Mouse (Mus musculus) embryonic facial prominence, embryonic 15.5 days (tissue): Measurements from ENCODE around the gene Cmtm2b. TPM values are rescaled to one million over a fixed set of nuclear protein-coding genes. Genes with fewer than 3 reads are reported as not detected.
A peak's percentile ranks its signal among the peaks of the same experiment; 100 is the strongest.

ENCODE experiments used
- ATAC-seq: fragments of 200-750 bp; cut with Nextera tagmentation; 2 replicates; pipeline ENCODE4 v1.8.0; 2017; ENCODE audit warnings: low read depth, moderate TSS enrichment; ENCODE audit not compliant: insufficient number of reproducible peaks, low FRiP score, low TSS enrichment
- H3K27ac ChIP-seq: fragments of 300-500 bp; sonication (generic); replicated peaks from 2 replicates; pipeline ENCODE4 v1.5.1; 2015; ENCODE audit warnings: mild to moderate bottlenecking, inconsistent platforms
- H3K27me3 ChIP-seq: fragments of 300-500 bp; sonication (generic); 2 replicates; pipeline ENCODE4 v1.6.1; 2015; ENCODE audit warnings: inconsistent platforms
- H3K36me3 ChIP-seq: fragments of 300-500 bp; sonication (generic); 2 replicates; pipeline ENCODE4 v1.6.1; 2015; ENCODE audit warnings: mild to moderate bottlenecking, inconsistent platforms
- H3K4me1 ChIP-seq: fragments of 300-500 bp; sonication (generic); 2 replicates; pipeline ENCODE4 v1.6.1; 2015; ENCODE audit warnings: inconsistent platforms
- H3K4me2 ChIP-seq: fragments of 300-500 bp; sonication (generic); replicated peaks from 2 replicates; pipeline ENCODE4 v1.6.1; 2015; ENCODE audit warnings: mild to moderate bottlenecking, inconsistent platforms
- H3K4me3 ChIP-seq: fragments of 300-500 bp; sonication (generic); replicated peaks from 2 replicates; pipeline ENCODE4 v1.5.1; 2015; ENCODE audit warnings: mild to moderate bottlenecking, inconsistent platforms
- H3K9ac ChIP-seq: fragments of 300-500 bp; sonication (generic); 2 replicates; pipeline ENCODE4 v1.6.1; 2015; ENCODE audit warnings: inconsistent platforms
- H3K9me3 ChIP-seq: fragments of 300-500 bp; sonication (generic); replicated peaks from 2 replicates; pipeline ENCODE4 v1.6.1; 2016; ENCODE audit warnings: inconsistent platforms
- WGBS: fragments of 180-500 bp; shearing (Covaris S2); methylation state at CpG from one replicate; pipeline ENCODE4 v1.1.7; 2015; 5-methylcytosine and 5-hydroxymethylcytosine counted together
- polyA plus RNA-seq: library from polyadenylated mRNA; unstranded; fragments of >200 nt; fragmentation: Nextera tagmentation; extraction: Ambion mirVana; gene quantifications from 2 replicates; pipeline ENCODE4 v1.2.1, GENCODE M21; 2015

Cmtm2b gene
- polyA plus RNA-seq, 1 experiment from 2014 or later: not detected

DNA sequence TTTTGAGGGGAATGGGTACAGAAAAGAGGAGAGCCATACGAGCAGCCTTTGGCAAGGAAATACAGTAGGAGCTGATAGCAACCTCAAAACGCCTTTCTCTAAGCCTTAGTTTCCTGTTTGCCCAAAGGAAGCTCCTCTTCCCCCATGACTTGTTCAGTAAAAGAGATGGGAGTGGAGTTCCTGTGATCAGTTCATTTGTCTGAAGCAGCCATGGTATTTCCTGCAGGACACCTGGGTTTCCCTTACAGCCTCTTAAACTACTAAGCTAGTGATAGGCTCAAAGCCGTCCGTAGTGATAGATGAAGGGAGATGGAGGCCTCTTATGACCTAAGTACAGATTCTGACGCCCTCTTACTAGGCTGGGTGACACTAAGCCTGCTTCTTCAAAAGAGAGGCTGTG is 20.4 kb downstream of the Cmtm2b start:
- Histone ChIP-seq H3K9ac (no peak overlapping the region), H3K27me3 (no peaks in the 10 kb centered on the region), H3K36me3 (peaks cover 31% of the 10 kb centered on the region), H3K4me3 (no peak overlapping the region), H3K9me3 (no peaks in the 10 kb centered on the region), H3K4me2 (no peak overlapping the region), H3K27ac (no peak overlapping the region), H3K4me1 (peaks cover 29% of the 10 kb centered on the region)
- 74% methylated on average over 5 of the region's 5 CpGs for WGBS
- no peak for ATAC-seq

DNA sequence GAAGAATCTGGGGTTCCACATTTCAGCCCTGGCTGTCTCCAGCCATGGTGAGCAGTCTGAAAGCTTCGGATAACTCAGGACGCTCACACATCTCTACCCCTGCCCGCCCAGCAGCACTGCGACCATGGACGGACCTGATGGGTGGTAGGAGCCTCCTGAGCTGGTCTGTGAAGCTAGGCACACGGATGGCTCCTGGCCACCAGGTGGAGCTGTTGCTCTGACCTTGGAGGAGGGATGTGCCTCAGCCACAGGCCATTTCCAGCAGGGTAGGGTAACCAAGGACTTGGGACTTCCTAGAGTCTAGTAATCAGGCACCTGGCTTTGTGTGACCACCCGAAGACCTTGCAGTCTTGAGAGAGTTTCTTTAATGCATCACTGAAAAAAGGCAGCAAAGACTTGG is 21.9 kb downstream of the Cmtm2b start:
- no peak overlapping the region for H3K27ac ChIP-seq
- H3K27me3 ChIP-seq: no peaks in the 10 kb centered on the region
- ATAC-seq: peak; percentile 21; the same call in 1 of the 2 replicates
- no peak overlapping the region for H3K9ac ChIP-seq
- H3K9me3 ChIP-seq: no peaks in the 10 kb centered on the region
- H3K4me3 ChIP-seq: no peak overlapping the region
- H3K4me2 ChIP-seq: no peak overlapping the region
- 22% methylated on average over 7 of the region's 7 CpGs for WGBS
- H3K4me1 ChIP-seq: peaks cover 29% of the 10 kb centered on the region
- H3K36me3 ChIP-seq: peaks cover 35% of the 10 kb centered on the region

DNA sequence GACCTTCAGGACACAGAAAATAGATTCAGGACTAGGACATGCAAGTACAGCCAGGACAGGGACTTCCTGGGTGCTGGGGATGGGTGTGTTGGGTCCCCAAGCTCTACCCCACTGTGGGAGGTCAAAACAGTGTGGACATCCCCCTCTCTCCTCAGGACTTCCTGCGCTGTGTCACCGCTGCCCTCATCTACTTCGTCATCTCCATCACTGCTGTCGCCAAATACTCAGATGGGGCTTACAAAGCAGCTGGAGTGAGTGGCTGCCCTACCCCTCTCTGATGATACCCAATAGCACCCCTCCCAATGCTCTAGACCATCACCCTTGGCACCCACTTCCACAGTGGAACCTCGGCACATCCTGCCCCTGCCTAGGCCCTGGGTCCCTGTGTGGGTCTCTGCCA is 22.6 kb downstream of the Cmtm2b start:
- 87% methylated on average over 5 of the region's 5 CpGs for WGBS
- H3K4me1 ChIP-seq: peaks cover 23% of the 10 kb centered on the region
- no peak overlapping the region for H3K27ac ChIP-seq
- H3K27me3 ChIP-seq: no peaks in the 10 kb centered on the region
- H3K9ac ChIP-seq: no peak overlapping the region
- H3K4me2 ChIP-seq: no peak overlapping the region
- H3K9me3 ChIP-seq: no peaks in the 10 kb centered on the region
- H3K36me3 ChIP-seq: peaks cover 35% of the 10 kb centered on the region
- H3K4me3 ChIP-seq: no peak overlapping the region
- no peak for ATAC-seq

DNA sequence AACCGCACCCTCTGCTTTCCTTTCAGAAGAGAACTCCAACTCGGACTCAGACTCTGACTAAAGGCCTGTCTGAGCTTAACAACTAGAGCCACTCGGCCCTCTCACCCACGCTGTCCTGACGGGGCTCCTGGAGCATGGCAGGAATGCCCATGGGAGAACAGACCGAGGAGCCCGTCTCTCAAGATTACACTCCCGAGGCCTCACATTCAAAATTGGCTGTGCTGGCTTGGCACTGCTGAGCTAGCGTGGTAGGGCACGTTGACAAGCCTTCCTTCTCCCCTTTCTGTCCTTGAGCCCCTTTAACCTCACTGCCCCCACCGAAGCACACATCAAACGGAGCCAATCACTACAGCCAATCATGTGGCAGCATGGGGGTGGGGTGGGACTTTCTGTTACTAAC is 24.7 kb downstream of the Cmtm2b start:
- Histone ChIP-seq H3K4me3 (no peak overlapping the region), H3K36me3 (peaks cover 35% of the 10 kb centered on the region), H3K4me1 (peaks cover 15% of the 10 kb centered on the region), H3K9ac (no peak overlapping the region), H3K4me2 (no peak overlapping the region), H3K27ac (no peak overlapping the region), H3K27me3 (no peaks in the 10 kb centered on the region), H3K9me3 (no peaks in the 10 kb centered on the region)
- 60% methylated on average over 12 of the region's 12 CpGs for WGBS
- no peak for ATAC-seq

DNA sequence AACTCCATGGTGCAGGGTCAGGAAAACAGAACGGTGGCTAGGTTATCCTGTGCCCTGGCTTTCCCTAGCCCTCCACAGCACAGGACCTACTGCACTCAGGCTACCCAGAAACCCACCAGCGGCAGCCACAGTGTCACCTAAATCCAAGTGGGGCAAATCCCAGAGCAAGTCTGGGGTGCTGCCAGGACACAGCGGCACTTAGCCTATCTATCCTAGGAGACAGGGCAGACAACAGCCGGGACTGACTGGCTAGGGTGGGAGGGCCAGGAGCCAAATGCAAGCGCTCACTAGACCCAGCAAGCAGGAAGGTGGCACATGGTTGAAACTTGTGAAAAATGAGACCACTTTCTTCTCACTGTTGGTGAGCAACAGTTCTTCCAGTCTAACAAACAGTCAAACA is 26.9 kb downstream of the Cmtm2b start:
- peaks cover 33% of the 10 kb centered on the region for H3K36me3 ChIP-seq
- H3K9me3 ChIP-seq: no peaks in the 10 kb centered on the region
- H3K4me2 ChIP-seq: no peak overlapping the region
- no peaks in the 10 kb centered on the region; the same call in 1 of the 2 replicates for H3K4me1 ChIP-seq
- no peak overlapping the region for H3K27ac ChIP-seq
- ATAC-seq: no peak
- 72% methylated on average over 5 of the region's 5 CpGs for WGBS
- no peak overlapping the region for H3K4me3 ChIP-seq
- no peak overlapping the region for H3K9ac ChIP-seq
- H3K27me3 ChIP-seq: no peaks in the 10 kb centered on the region

DNA sequence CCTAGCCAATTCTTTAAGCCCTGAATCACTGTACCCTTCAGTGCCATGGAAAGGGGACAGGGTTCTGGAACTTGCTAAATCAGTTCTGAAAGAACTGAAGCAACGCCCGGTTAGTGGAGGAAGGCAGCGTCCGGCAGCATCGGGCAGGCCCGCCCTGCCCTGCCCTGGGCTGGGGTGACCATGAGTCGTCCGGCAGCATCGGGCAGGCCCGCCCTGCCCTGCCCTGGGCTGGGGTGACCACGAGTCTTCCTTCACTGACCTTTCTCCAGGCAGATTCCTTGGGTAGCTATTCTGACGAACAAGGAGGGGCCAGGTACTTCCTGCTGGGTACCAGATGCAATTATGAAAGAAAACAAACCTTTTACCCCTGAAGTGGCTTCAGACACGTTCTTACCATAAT is 28.0 kb downstream of the Cmtm2b start:
- Histone ChIP-seq H3K4me3 (no peak overlapping the region), H3K36me3 (peaks cover 38% of the 10 kb centered on the region), H3K9me3 (no peaks in the 10 kb centered on the region), H3K27me3 (no peaks in the 10 kb centered on the region), H3K4me2 (no peak overlapping the region), H3K9ac (no peak overlapping the region), H3K27ac (no peak overlapping the region), H3K4me1 (no peaks in the 10 kb centered on the region)
- WGBS: 67% methylated on average over 13 of the region's 13 CpGs
- no peak for ATAC-seq

DNA sequence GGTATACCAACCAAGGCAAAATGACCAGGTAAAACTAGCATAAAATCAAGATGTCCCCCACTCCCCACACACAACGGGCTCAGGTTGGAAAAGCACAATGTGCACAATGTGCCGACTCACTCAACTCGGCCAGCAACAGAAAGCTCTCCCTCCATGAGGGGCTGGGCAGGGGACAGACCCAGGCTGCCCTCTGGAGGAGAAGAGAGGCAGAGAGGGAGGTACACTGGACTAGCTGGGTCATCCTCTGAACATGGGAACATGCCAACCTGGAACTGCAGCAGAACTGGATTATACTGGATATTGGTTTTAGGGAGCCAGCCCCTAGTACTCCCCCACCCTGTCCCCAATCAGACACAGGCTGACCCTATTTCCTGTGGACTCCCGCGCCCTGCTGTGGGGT is 31.2 kb downstream of the Cmtm2b start:
- no peak overlapping the region for H3K4me3 ChIP-seq
- no peak for ATAC-seq
- no peaks in the 10 kb centered on the region for H3K9me3 ChIP-seq
- WGBS: 64% methylated on average over 5 of the region's 5 CpGs
- H3K27ac ChIP-seq: no peak overlapping the region
- H3K36me3 ChIP-seq: peaks cover 29% of the 10 kb centered on the region
- H3K4me2 ChIP-seq: no peak overlapping the region
- H3K9ac ChIP-seq: no peak overlapping the region
- no peaks in the 10 kb centered on the region for H3K27me3 ChIP-seq
- no peaks in the 10 kb centered on the region for H3K4me1 ChIP-seq

DNA sequence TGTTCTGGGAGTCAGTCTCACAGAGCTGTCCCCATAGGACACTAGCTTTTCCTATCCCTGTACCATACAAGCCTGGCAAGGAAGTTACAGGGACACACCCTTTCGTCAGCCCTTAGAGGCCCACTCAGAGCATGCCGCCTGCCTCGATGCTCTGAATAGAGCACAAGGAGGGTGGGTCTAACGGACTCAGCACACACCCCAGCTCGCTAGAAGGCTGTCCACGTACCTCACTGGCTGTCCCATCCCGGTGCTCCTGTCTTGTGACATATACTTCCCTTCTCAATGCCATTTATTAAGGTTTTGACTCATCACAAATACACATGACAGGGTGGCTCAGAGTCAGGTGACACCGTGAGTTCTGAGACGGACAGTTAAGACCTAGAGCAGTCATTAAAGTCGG is 32.5 kb downstream of the Cmtm2b start:
- Histone ChIP-seq H3K9me3 (no peaks in the 10 kb centered on the region), H3K36me3 (peaks cover 29% of the 10 kb centered on the region), H3K27me3 (no peaks in the 10 kb centered on the region), H3K9ac (no peak overlapping the region), H3K27ac (no peak overlapping the region), H3K4me2 (no peak overlapping the region), H3K4me1 (peaks cover 5% of the 10 kb centered on the region), H3K4me3 (no peak overlapping the region)
- 84% methylated on average over 10 of the region's 10 CpGs for WGBS
- ATAC-seq: no peak

DNA sequence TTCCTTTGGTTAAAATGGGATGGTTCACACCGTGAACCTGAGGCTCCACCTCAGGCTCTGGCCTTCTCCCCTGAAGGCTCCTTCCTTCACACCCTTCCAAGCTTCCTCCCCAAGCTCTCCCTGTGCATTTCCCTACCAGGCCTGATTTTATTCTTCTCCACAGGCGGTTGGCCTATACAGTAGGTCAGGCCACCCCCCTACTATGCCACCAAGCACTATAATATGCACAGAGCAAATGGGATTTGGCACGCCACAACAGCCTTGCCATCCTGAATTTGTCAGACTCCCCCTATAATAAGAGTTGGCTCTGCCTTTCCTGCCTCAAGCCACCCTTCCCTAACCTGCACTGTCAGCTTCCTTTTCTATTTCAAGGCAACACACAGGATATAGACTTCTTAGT is 36.6 kb downstream of the Cmtm2b start:
- H3K27ac ChIP-seq: no peak overlapping the region
- no peak for ATAC-seq
- WGBS: 89% methylated on average over 3 of the region's 3 CpGs
- H3K4me1 ChIP-seq: peaks cover 10% of the 10 kb centered on the region
- no peak overlapping the region for H3K4me2 ChIP-seq
- H3K36me3 ChIP-seq: peaks cover 28% of the 10 kb centered on the region
- no peak overlapping the region for H3K9ac ChIP-seq
- no peaks in the 10 kb centered on the region for H3K9me3 ChIP-seq
- H3K27me3 ChIP-seq: no peaks in the 10 kb centered on the region
- no peak overlapping the region for H3K4me3 ChIP-seq

DNA sequence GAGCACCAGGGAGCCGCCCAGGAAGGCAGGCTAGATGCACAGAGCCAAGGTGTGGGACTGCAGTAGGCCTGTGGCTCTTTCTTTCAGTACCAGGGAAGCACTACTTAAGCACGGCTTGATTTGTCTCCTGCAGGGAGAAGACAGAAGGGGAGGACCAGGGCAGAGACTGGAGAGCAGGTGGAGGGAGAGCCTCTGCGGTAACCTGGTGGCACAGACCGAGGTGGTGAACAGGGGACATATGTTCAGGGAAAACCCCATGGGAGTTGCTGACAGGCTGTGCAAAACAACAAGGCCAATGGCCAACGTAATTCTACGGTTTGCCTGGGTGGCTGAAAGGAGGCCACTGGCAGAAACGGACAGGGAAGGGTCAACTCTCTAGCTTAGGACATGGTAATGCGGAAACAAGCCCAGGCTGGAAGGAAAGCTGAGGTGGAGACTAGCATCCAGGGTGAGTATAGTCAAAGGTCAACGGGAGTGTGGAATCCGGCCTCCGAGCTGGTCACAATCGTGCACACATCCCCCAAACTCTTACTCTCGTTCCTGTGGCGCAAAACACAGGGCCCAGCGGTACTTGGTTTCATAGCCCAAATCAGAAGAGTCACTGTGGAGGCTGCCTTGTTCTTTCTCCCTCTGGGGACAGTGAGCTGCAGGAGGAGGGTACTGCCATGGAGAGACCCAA is 37.9 kb downstream of the Cmtm2b start:
- Histone ChIP-seq H3K9me3 (no peaks in the 10 kb centered on the region), H3K27me3 (no peaks in the 10 kb centered on the region), H3K4me3 (no peak overlapping the region), H3K4me2 (no peak overlapping the region), H3K4me1 (peaks cover 10% of the 10 kb centered on the region), H3K36me3 (peaks cover 15% of the 10 kb centered on the region), H3K27ac (no peak overlapping the region), H3K9ac (no peak overlapping the region)
- no peak for ATAC-seq
- WGBS: 65% methylated on average over 15 of the region's 15 CpGs

DNA sequence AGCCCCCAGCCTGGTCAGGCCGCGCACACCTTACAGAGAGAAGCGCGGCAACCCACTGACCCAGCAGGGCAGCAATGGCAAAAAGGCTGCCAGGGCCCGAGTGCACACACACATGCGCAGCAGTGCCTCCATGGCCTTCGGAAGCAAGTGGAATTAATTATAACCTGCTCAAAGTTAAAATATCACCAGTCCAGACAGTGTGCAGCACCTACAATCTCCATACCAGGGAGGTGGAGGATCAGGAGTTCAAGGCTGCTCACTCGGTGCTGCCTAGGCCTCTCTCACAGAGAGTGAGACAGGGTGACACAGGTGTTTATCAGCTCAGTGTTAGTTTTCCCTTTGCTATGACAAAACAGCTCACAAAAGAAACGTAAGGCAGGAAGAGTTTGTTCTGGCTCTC is 43.7 kb downstream of the Cmtm2b start:
- no peak overlapping the region for H3K9ac ChIP-seq
- H3K27me3 ChIP-seq: no peaks in the 10 kb centered on the region
- H3K4me2 ChIP-seq: no peak overlapping the region
- WGBS: 85% methylated on average over 9 of the region's 9 CpGs
- no peak overlapping the region for H3K27ac ChIP-seq
- no peak overlapping the region for H3K4me3 ChIP-seq
- ATAC-seq: no peak
- peaks cover 17% of the 10 kb centered on the region for H3K4me1 ChIP-seq
- H3K36me3 ChIP-seq: no peaks in the 10 kb centered on the region
- no peaks in the 10 kb centered on the region for H3K9me3 ChIP-seq

DNA sequence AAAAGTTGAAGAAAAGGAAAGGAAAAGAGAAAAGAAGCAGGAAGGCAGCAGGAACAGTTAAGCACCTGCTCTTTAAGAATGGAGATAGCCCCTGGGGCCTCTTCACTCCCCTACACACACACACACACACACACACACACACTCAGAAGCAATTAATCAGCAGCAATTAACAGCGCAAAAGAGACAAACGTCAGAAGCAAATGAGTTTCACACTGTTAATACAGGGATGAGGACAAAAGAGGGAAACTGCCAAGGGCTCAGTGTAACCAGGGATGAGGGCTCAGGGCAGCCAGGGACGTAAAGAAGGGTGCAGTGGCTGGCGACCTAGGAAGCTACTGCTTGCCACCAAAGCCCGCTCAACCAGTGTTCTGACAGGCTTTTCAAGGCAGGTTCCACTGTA is 45.4 kb downstream of the Cmtm2b start:
- Histone ChIP-seq H3K36me3 (no peaks in the 10 kb centered on the region), H3K4me2 (no peak overlapping the region), H3K4me1 (peaks cover 17% of the 10 kb centered on the region), H3K27me3 (no peaks in the 10 kb centered on the region), H3K9ac (no peak overlapping the region), H3K4me3 (no peak overlapping the region), H3K27ac (no peak overlapping the region), H3K9me3 (no peaks in the 10 kb centered on the region)
- ATAC-seq: no peak
- WGBS: 58% methylated on average over 5 of the region's 5 CpGs
